Mouse (Mus musculus) cerebellum, adult 11-12 months (tissue): ENCODE data around the gene Lcn12.
A peak's percentile ranks its signal among the peaks of the same experiment; 100 is the strongest.

ENCODE experiments used
- DNase-seq: peaks from one replicate; pipeline ENCODE4 v3.0.0; 2022

Lcn12 gene

DNA sequence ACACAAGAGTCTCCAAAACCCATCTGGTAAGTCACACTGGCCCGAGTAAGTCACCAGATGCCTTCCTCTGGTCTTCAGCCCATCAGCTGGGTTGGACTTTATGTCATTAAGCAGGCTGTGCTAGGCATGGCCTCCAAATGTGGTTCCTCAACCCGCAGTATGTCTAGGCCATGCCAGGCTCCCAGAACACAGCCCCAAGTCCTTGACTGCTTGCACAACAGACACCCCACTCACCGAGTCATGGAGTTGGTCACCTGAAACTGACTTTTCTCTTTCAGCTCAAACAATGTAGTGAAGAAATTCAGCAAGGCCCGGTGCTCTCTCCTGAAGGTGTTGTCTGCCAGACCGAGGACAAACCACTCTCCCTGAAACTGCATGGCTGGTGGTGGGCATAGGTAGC, 723 bp downstream of the Lcn12 start:
- DNase-seq = no peak

GRCm38 (mm10) chr2:25488671-25489068, 5.0 kb downstream of the Lcn12 start:
- DNase-seq = peak; percentile 68

DNA sequence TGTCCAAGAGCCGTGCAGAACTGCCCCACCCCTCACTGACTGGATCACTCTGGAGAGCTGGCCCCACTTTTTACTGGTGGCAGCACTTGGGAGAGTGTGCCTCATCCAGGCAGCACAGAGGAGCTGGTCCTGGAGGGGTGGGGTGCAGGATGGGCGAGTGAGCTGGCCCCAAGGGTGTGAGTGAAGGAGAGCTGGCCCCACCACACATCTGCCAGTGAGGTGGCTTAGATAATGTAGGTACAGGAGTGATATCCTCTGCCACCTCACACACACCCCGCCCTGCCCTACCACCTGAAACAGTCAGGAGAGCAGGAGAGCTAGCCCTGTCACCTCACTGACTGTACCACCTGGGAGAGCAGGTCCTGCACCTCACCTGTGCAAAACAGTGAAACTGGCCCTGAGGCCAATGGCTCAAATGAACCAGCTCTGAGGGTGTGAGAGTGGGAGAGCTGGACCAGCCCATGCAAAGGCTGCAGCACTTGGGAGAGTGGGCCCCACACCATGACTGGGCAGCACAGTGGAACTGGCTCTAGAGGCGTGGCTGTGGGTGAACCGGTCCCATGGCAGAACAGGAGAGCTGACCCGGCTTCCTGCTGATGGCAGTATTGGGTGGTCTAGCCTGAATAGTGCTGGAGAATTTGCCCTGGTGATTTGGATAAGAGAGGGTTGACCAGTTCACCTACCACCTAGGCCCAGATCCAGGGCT, 5.6 kb downstream of the Lcn12 start:
- DNase-seq = no peak

DNA sequence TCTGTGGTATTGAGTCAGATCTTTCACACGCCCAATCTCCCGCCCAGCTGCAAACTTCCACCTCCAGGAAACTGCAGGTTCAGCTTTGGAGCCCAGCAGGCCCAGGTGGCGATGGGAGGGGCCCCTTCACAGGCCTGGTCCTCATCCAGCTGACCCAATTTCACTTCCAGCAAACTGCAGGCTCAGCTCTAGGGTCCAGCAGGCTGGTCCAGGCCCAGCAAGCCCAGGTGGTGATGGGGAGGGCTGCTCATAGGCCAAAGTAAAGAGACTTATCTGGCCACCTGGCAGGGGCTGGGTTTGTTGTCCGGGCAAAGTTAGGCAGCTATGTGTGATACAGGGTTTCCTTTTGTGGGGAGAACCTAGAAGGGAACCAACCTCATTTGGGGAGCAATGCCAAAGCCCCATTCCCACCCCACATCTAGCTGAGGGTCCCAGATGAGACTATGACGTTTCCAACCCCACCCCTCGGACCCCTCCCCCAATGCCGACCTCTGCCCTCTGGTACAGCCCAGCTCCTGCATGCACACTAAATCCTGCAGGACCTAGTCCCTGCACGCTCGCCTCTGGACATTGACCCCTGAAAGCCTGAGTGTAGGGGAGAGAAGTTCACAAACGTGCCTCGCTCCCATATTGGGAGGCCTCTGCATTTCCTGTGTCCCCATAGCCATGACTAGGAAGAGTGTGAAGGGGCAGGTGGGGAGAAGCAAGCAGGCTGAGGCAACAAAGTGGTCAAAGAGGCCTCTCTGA, 8.6 kb downstream of the Lcn12 start:
- peak; percentile 98 for DNase-seq

- DNase-seq = peak; percentile 74
Measured at GRCm38 (mm10) chr2:25482969-25483368, 10.7 kb downstream of the Lcn12 start.

GRCm38 (mm10) chr2:25480541-25480940, 13.2 kb downstream of the Lcn12 start:
- DNase-seq = no peak

DNA sequence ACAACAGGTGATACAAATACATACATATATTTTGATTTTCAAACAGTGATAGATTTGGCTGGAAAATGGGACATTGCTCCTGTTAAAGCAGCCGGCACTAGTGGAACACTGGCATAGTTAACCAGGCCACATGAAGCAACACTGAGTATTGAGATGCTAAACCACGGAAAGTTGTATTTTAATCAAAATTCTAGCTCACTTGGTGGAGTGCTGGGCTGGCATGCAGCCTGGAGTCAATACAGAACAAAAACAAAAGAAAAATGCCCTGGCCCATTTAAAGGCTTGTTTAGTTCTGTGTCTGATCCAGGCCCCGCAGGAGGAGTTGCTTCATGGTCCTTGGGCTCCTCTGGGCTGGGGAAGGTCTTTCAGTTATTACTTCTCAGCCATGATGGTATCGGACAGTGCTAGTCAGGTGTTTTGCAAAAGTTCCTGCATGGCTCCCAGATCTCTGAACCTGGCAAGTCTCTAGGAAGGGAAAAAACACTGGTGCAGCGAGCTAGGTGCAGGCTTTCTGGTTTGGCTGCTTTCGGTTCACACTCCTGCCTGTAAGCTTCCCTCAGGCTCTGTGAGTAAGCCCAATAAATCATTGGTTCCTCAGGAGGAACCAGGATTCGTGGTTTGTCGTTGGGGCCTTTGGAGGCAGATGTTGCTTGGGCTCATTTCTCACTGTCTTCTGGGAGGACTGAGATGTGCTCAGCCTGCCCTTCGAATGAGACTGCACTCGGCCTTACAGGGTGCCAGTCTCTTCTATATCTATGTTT, 14.0 kb downstream of the Lcn12 start:
- DNase-seq = no peak

DNA sequence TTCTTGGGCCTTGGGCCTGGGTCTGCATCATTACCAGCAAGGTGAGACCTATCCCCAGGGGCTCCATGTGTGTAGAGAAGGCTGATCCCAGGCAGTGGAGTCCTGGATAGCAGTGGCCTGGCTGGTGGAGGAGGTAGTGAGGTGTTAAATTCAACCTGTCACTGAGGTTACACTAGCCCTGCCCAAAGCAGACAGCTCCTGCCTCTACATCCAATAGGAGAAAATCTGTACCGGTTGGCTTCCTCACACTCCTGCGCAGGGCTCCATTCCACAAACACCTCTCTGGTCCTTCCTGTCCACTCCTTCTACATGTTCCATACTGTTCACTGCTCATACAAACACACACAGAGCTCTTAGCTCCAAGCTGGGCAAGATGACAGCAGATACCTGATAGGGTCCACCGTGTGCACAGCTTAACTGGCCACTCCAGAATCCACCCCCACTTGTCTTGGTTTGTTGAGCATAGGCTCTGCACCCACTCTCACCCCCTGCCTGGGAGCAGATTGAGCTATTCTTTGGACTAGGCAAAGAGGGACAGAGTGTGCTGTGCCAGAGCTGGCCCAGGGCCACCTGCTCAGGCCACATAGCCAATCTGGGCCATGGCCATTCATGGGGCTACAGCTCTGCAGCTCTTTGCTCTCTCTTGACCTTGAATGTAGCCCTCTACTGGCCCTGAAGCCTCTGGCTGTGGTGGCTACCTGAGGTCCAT, 15.6 kb downstream of the Lcn12 start:
- DNase-seq = peak; percentile 99

- DNase-seq = peak; percentile 66
Measured at GRCm38 (mm10) chr2:25477541-25477940, 16.2 kb downstream of the Lcn12 start.

- no peak for DNase-seq
Measured at GRCm38 (mm10) chr2:25472550-25472949, 21.2 kb downstream of the Lcn12 start.

- peak; percentile 53 for DNase-seq
Measured at GRCm38 (mm10) chr2:25469969-25470368, 23.7 kb downstream of the Lcn12 start, which contains the start of gene Ptgds. Gene Ptgds, minus strand, starts transcription at chr2:25470046.

- peak; percentile 81 for DNase-seq
Measured at GRCm38 (mm10) chr2:25468962-25469915, 24.5 kb downstream of the Lcn12 start.

DNA sequence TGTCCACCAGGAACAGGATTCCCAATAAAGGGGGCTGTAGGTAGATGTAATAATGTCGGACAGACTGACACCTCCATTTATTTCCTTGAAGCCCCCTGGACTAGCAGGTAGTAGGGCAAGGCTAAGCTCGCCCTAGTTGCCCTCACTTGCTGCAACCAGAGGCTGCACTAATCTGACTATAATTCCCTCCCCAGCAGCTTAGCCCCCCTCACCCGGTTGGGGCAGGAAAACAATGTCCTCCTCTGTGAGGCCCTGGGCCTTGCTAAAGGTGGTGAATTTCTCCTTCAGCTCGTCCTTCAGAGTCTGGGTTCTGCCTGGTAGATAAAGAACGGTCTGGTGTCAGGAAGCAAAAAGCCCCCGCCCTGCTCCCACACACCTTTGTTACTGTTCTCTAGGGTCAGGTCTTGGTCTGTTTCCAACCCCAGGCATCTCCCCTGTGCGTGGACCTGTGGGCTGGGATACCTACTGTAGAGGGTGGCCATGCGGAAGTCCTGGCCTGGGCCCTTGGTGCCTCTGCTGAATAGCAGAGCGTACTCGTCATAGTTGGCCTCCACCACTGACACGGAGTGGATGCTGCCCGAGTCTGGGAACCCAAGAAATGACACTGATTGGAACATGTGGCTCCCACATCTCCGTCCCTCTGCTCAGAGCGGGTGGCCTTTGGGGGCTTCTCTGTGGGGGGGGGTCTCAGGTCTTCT, 26.0 kb downstream of the Lcn12 start:
- no peak for DNase-seq

DNA sequence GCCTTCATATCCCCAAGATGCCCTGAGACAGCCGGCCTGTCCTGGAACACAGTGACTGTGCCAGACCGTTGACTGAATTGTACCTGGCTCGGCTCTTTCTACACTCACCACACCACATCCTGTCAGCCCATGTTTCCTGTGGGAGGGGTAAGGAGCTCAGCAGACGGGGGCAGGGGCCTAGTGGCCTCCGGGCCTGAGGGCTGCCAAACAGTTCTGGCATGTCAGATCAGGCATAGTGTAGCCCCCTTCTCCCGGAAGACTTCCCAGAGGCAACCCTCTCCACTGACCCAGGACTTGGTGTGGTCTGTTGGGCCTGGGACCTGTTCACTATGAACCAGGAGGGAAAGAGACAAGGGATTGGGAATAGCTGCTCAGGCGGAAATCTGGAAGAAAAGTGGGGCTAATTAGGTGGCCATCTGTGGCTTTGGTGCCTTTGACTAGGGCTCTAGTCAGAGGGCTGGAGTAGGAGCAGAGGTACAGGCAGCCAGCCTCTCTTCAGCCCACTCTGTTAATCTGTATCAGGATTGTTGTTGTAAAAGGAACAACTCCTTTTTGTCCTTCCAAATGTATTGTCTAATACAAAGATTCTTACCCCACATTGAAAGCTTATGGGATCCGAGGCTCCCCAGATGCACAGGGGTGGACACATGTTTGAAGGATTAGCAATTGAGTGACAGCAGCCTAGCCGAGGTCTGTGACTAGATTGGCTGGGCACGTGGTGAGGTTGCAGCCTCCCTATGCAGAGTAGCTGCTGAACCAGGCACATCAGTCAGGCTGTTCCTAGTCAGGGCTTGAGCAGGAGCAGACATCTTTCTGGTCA, 27.7 kb downstream of the Lcn12 start:
- peak; percentile 68 for DNase-seq

DNA sequence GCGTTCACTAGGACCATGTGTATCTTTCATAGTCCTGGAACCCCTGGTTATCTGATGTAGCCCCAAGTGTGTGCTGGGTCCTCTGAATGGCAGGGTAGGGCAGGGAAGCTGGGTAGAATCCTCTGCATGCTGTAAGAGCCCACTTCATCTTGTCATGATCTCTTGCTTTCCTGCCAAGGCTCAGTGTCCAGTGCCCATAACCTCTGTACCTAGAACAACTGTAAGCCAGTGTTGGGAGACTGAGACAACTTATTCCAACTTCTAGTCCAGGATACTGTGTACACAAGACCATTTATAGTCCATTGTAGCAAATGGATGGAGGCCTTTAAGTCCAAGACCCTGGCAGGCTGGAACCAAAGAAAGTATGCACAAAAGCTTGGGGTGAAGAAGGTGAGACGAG, 28.5 kb downstream of the Lcn12 start:
- no peak for DNase-seq

DNA sequence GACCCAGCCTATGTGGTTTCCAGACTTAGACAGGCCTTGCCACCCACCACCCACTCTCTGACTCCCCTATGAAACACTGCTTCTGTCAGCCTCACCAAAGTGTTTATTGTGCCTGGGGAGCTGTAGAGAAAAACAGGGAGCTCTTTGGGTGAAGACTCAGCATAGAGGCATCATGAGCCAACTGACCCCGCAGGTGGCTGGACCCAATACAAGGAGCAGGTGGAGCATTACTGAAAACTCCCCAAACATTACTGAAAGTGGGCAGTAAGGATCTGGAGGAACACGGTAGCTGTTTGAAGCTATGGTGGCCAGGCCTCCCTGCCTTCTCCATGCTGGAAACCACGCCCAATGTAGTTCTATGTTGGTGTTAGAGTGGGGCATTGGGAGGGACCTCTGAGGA, 30.1 kb downstream of the Lcn12 start:
- DNase-seq = peak; percentile 76

GRCm38 (mm10) chr2:25461407-25461806, 32.3 kb downstream of the Lcn12 start:
- DNase-seq = no peak

DNA sequence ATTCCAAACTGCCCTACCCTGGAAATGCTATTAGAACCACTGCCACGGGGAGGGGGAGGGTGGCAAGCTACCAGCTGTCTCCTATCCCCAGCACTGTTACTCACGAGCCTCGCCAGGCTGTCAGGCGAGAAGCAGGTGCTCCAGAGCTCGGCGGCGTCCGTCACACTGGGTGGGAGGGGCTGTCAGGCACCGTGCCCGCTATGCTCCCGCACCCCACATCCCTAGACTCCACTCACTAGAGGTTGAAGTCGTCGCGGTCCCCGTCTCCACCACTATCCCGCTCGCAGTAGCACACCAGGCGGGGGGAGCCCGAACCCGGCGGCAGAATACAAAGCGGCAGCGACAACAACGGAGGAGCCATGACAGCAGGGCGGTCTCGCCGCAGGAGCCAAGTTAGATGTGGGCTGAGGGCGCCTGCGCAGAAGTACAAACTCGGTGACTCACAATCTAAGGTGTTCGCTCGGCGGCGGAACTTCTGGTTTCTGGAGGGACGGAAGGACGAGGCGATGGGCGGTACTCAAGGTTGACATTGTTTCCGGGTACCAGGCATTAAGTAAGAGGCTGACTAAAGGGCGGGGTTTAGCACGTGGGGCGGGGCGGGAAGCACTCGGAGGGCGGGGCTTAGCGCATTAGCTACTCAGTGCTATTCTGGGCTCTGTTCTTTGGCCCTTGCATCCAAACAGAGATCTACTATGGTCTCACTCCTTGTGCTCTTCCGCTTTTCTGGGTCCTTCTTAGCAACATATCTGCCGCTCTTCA, 33.0 kb downstream of the Lcn12 start, which contains the start of gene Paxx:
TSS of gene Paxx (minus strand) at position 544 of the 759 bp plus-strand sequence.
- DNase-seq = peak; percentile 97

- DNase-seq = peak; percentile 81
Measured at GRCm38 (mm10) chr2:25460135-25460534, 33.6 kb downstream of the Lcn12 start.
